Mouse (Mus musculus) myocyte (in vitro differentiated cells): ENCODE data around the gene Smarcc2. TPM values are rescaled to one million over a fixed set of nuclear protein-coding genes. Genes with fewer than 3 reads are reported as not detected.

ENCODE experiments used
- H3K27me3 ChIP-seq: one replicate; pipeline ENCODE4 v1.6.1; 2011; ENCODE audit not compliant: control insufficient read depth, insufficient read depth, insufficient read length
- H3K36me3 ChIP-seq: one replicate; pipeline ENCODE4 v1.6.1; 2011; ENCODE audit not compliant: control insufficient read depth, insufficient read depth
- H3K4me2 ChIP-seq: one replicate; pipeline ENCODE4 v1.6.1; 2011; ENCODE audit warnings: low read depth, control low read depth
- H3K4me3 ChIP-seq: one replicate; pipeline ENCODE4 v1.5.1; 2011; ENCODE audit warnings: mild to moderate bottlenecking, control low read depth, moderate library complexity
- H3K79me2 ChIP-seq: one replicate; pipeline ENCODE4 v1.6.1; 2011; ENCODE audit not compliant: control insufficient read depth, insufficient read depth
- H3ac ChIP-seq: one replicate; pipeline ENCODE4 v1.6.1; 2011; ENCODE audit not compliant: control insufficient read depth, insufficient read length
- CEBPB ChIP-seq: IDR thresholded peaks from 2 replicates; pipeline ENCODE4 v1.6.1; 2011; ENCODE audit warnings: mild to moderate bottlenecking, moderate library complexity; ENCODE audit not compliant: poor library complexity, insufficient read depth, severe bottlenecking
- E2F4 ChIP-seq: IDR thresholded peaks from one replicate; pipeline ENCODE4 v1.6.1; 2011; ENCODE audit warnings: mild to moderate bottlenecking, control low read depth, moderate library complexity; ENCODE audit not compliant: insufficient read depth
- MAX ChIP-seq: IDR thresholded peaks from one replicate; pipeline ENCODE4 v1.6.1; 2011; ENCODE audit warnings: low read depth, mild to moderate bottlenecking, control low read depth
- MYOD1 ChIP-seq, 3 experiments: IDR thresholded peaks; one replicate each; pipeline ENCODE4 v1.6.1; 2011; ENCODE audit warnings: control low read depth in 2 of 3, low read depth in 2 of 3, mild to moderate bottlenecking in 2 of 3, moderate library complexity in 1 of 3; ENCODE audit not compliant: insufficient read length in 2 of 3, control insufficient read depth in 1 of 3
- MYOG ChIP-seq, 3 experiments: IDR thresholded peaks; one replicate each; pipeline ENCODE4 v1.6.1; 2011; ENCODE audit warnings: control low read depth in 2 of 3, low read depth in 2 of 3, mild to moderate bottlenecking in 2 of 3; ENCODE audit not compliant: insufficient read length in 2 of 3, control insufficient read depth in 1 of 3, insufficient read depth in 1 of 3
- POLR2A ChIP-seq: IDR thresholded peaks from one replicate; pipeline ENCODE4 v1.6.1; 2011; ENCODE audit warnings: low read depth, mild to moderate bottlenecking, control low read depth, moderate library complexity; ENCODE audit not compliant: insufficient read length
- POLR2AphosphoS2 ChIP-seq: IDR thresholded peaks from one replicate; pipeline ENCODE4 v1.6.1; 2011; ENCODE audit warnings: low read depth, control low read depth; ENCODE audit not compliant: insufficient read length
- REST ChIP-seq: IDR thresholded peaks from one replicate; pipeline ENCODE4 v1.6.1; 2011; ENCODE audit warnings: mild to moderate bottlenecking, control low read depth, moderate library complexity; ENCODE audit not compliant: insufficient read depth, insufficient read length
- SRF ChIP-seq: IDR thresholded peaks from one replicate; pipeline ENCODE4 v1.6.1; 2011; ENCODE audit warnings: low read depth; ENCODE audit not compliant: control insufficient read depth, insufficient read length
- TCF12 ChIP-seq: IDR thresholded peaks from one replicate; pipeline ENCODE4 v1.6.1; 2011; ENCODE audit warnings: mild to moderate bottlenecking, control low read depth; ENCODE audit not compliant: poor library complexity, insufficient read depth, severe bottlenecking
- TCF3 ChIP-seq: IDR thresholded peaks from one replicate; pipeline ENCODE4 v1.6.1; 2011; ENCODE audit warnings: low read depth, control low read depth; ENCODE audit not compliant: insufficient read length
- USF1 ChIP-seq: IDR thresholded peaks from one replicate; pipeline ENCODE4 v1.6.1; 2011; ENCODE audit warnings: low read depth, mild to moderate bottlenecking, control low read depth, moderate library complexity
- polyA plus RNA-seq: library from polyadenylated mRNA; unstranded; fragments of >200 nt; fragmentation: generic; extraction: Trizol; gene quantifications from one replicate; pipeline ENCODE4 v1.2.1, GENCODE M21; 2012; ENCODE audit warnings: missing spikeins

Gene Smarcc2
- polyA plus RNA-seq, 1 experiment: 52.5 TPM

GRCm38 (mm10) chr10:128535624-128536265 lies 76.7 kb downstream of the Smarcc2 start:
- H3K79me2 ChIP-seq: no peaks in the 10 kb centered on the region
- H3ac ChIP-seq: no peak overlapping the region
- TF ChIP-seq CEBPB (no peak), USF1 (no peak), REST (no peak), POLR2AphosphoS2 (no peak), MAX (no peak), E2F4 (no peak), MYOD1 (IDR thresholded peaks at IDR 0.05; ENCODE audit: control insufficient read depth in 1 of 3, insufficient read length in 2 of 3, low read depth in 2 of 3) (no peak), MYOG (IDR thresholded peaks at IDR 0.05; ENCODE audit: control insufficient read depth in 1 of 3, insufficient read depth in 1 of 3, insufficient read length in 2 of 3, low read depth in 2 of 3) (no peak), TCF3 (no peak)
- no peaks in the 10 kb centered on the region for H3K27me3 ChIP-seq
- H3K4me2 ChIP-seq: peak overlapping the region; percentile 89
- no peaks in the 10 kb centered on the region for H3K36me3 ChIP-seq
- no peak overlapping the region for H3K4me3 ChIP-seq

DNA sequence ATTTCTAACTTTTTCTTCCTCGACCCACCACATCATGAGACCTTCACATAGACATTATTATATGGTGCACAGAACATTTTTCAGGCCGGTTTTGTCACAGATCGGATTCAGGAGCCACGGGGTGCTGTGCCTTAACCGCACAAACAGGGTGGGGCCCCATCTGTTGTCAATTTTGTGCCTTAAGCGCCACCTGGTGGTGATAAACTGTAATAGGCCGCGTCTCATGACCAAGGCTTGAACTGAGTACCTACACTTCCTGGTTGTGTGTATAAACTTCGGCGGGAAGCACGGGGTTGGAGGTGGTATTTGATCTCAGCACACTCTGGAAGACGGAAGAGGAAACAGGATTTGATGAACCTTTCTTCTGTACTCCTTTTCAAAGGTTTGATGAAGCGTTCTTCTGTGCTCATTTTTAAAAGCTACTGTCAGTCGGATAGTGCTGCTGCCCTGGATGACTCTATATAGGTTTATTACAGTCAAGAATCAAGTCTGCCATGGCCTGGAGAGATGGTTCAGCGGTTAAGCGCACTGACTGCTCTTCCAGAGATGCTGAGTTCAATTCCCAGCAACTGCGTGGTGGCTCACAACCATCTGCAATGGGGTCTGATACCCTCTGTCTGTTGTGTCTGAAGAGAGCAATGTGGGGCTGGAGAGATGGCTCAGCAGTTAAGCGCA lies 77.4 kb downstream of the Smarcc2 start:
- Histone ChIP-seq H3K4me2 (peak overlapping the region; percentile 89), H3K4me3 (no peak overlapping the region), H3K36me3 (no peaks in the 10 kb centered on the region), H3K79me2 (no peaks in the 10 kb centered on the region), H3ac (no peak overlapping the region), H3K27me3 (no peaks in the 10 kb centered on the region)
- TF ChIP-seq MYOG (IDR thresholded peaks at IDR 0.05; ENCODE audit: control insufficient read depth in 1 of 3, insufficient read depth in 1 of 3, insufficient read length in 2 of 3, low read depth in 2 of 3) (peak in 1 of 3 experiments; percentile 19), MYOD1 (IDR thresholded peaks at IDR 0.05; ENCODE audit: control insufficient read depth in 1 of 3, insufficient read length in 2 of 3, low read depth in 2 of 3) (no peak), SRF (no peak), POLR2A (no peak), USF1 (peak; percentile 27)

DNA sequence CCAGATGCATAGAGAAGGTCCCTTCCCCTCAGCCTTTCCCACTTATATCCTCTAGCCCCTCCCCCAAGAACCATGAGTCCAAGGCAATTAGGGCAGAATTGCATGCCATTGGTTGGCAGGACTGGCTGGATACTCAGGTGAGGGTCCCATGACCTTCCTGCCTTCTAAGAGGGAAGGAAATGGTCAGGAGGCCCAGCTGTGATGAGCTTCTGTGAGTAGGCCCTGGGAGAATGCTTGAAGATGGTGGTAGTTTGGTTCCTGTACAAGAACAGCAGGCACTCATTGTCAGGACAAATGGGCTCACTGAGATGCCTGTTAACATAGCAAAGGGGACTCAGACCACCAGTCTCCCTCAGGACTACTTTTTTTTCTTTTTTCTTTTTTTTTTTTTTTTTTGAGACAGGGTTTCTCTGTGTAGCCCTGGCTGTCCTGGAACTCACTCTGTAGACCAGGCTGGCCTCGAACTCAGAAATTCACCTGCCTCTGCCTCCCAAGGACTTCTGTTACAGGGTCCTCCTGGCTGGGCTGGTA lies 79.4 kb downstream of the Smarcc2 start:
- Histone ChIP-seq H3K36me3 (peaks cover 12% of the 10 kb centered on the region), H3K4me3 (no peak overlapping the region), H3K79me2 (no peaks in the 10 kb centered on the region), H3K4me2 (no peak overlapping the region), H3K27me3 (no peaks in the 10 kb centered on the region), H3ac (no peak overlapping the region)
- TF ChIP-seq MYOG (IDR thresholded peaks at IDR 0.05; ENCODE audit: control insufficient read depth in 1 of 3, insufficient read depth in 1 of 3, insufficient read length in 2 of 3, low read depth in 2 of 3) (no peak), MAX (no peak), TCF12 (no peak), POLR2A (no peak)

Other genes with a start within 250 kb of the Smarcc2 start
- gene Spryd4, start 247.4 kb upstream of the Smarcc2 start, polyA plus RNA-seq: 21.8 TPM
- gene Mip, start 233.4 kb upstream of the Smarcc2 start, polyA plus RNA-seq: not detected
- 4.9 TPM for gene Timeless, start 227.2 kb upstream of the Smarcc2 start, polyA plus RNA-seq
- 0.06 TPM for gene Apon, start 205.2 kb upstream of the Smarcc2 start, polyA plus RNA-seq
- not detected for gene Apof, start 190.6 kb upstream of the Smarcc2 start, polyA plus RNA-seq
- gene Stat2, start 188.7 kb upstream of the Smarcc2 start, polyA plus RNA-seq: 7.5 TPM
- 0.24 TPM for gene Il23a, start 160.5 kb upstream of the Smarcc2 start, polyA plus RNA-seq
- 6.2 TPM for gene Pan2, start 155.9 kb upstream of the Smarcc2 start, polyA plus RNA-seq
- 91.8 TPM for gene Cnpy2, start 136.8 kb upstream of the Smarcc2 start, polyA plus RNA-seq
- gene Cs, start 121.5 kb upstream of the Smarcc2 start, polyA plus RNA-seq: 253 TPM
- 61.2 TPM for gene Coq10a, start 90.3 kb upstream of the Smarcc2 start, polyA plus RNA-seq
- 30.8 TPM for gene Ankrd52, start 82.1 kb upstream of the Smarcc2 start, polyA plus RNA-seq
- not detected for gene Slc39a5, start 58.0 kb upstream of the Smarcc2 start, polyA plus RNA-seq
- gene Nabp2, start 47.8 kb upstream of the Smarcc2 start, polyA plus RNA-seq: 115 TPM
- 35.2 TPM for gene Rnf41, start 47.6 kb upstream of the Smarcc2 start, polyA plus RNA-seq
- 2,234 TPM for gene Myl6, start 34.9 kb downstream of the Smarcc2 start, polyA plus RNA-seq
- 734 TPM for gene Myl6b, start 39.4 kb downstream of the Smarcc2 start, polyA plus RNA-seq
- gene Esyt1, start 66.6 kb downstream of the Smarcc2 start, polyA plus RNA-seq: 166 TPM
- 13.8 TPM for gene Zc3h10, start 88.5 kb downstream of the Smarcc2 start, polyA plus RNA-seq
- gene Rpl41, start 90.1 kb downstream of the Smarcc2 start, polyA plus RNA-seq: 12,553 TPM
- gene Pa2g4, start 106.7 kb downstream of the Smarcc2 start, polyA plus RNA-seq: 127 TPM
- 23.3 TPM for gene Erbb3, start 130.4 kb downstream of the Smarcc2 start, polyA plus RNA-seq
- gene Rps26, start 167.5 kb downstream of the Smarcc2 start, polyA plus RNA-seq: 1,658 TPM
- 0.04 TPM for gene Ikzf4, start 186.7 kb downstream of the Smarcc2 start, polyA plus RNA-seq
- gene Suox, start 214.8 kb downstream of the Smarcc2 start, polyA plus RNA-seq: 23.3 TPM
- gene Rab5b, start 237.0 kb downstream of the Smarcc2 start, polyA plus RNA-seq: 76.3 TPM
- 0.17 TPM for gene Pmel, start 244.9 kb downstream of the Smarcc2 start, polyA plus RNA-seq
- gene Cdk2, start 245.8 kb downstream of the Smarcc2 start, polyA plus RNA-seq: 39.9 TPM